Mouse (Mus musculus) CH12.LX (cell line): ENCODE results near the gene Gsg1l. TPM values are rescaled to one million over a fixed set of nuclear protein-coding genes. Genes with fewer than 3 reads are reported as not detected.

ENCODE experiments used
- DNase-seq: peaks from one replicate; pipeline ENCODE4 v3.0.0-alpha.2; 2013; ENCODE audit errors: extremely low read depth
- H3K27ac ChIP-seq: 2 replicates; pipeline ENCODE4 v1.5.1; 2012; ENCODE audit warnings: low read depth, mild to moderate bottlenecking, control low read depth, moderate library complexity; ENCODE audit not compliant: insufficient read depth
- H3K27me3 ChIP-seq: replicated peaks from 2 replicates; pipeline ENCODE3; 2012; ENCODE audit warnings: inconsistent platforms
- H3K36me3 ChIP-seq, 2 experiments: replicated peaks in 1 of 2; 2 replicates each; pipeline versions ENCODE3 to v1.6.1; 2012; ENCODE audit warnings: inconsistent platforms in 1 of 2, low read length in 1 of 2, mild to moderate bottlenecking in 1 of 2, mixed read lengths in 1 of 2, moderate library complexity in 1 of 2; ENCODE audit not compliant: control insufficient read depth in 1 of 2, insufficient read depth in 1 of 2
- H3K4me1 ChIP-seq, 2 experiments: 2 replicates each; pipeline ENCODE4 v1.6.1; 2012; ENCODE audit warnings: inconsistent platforms in 1 of 2, moderate library complexity in 1 of 2; ENCODE audit not compliant: insufficient read depth in 2 of 2, control insufficient read depth in 1 of 2
- H3K4me2 ChIP-seq: 2 replicates; pipeline ENCODE4 v1.6.1; 2012; ENCODE audit warnings: low read depth, mild to moderate bottlenecking, control low read depth; ENCODE audit not compliant: poor library complexity, insufficient read depth, severe bottlenecking
- H3K4me3 ChIP-seq, 3 experiments: fragments of 150-350 bp in 1 of 3; sonication (generic) in 1 of 3; replicated peaks in 1 of 3; 2 replicates each; pipeline versions ENCODE3 to v1.5.1; 2011 to 2012; ENCODE audit warnings: low read depth in 2 of 3, low read length in 2 of 3, mild to moderate bottlenecking in 2 of 3, moderate library complexity in 2 of 3, control low read depth in 1 of 3, improper control_type of control experiment in 1 of 3, inconsistent platforms in 1 of 3, mixed read lengths in 1 of 3; ENCODE audit not compliant: poor library complexity in 1 of 3
- H3K79me2 ChIP-seq: replicated peaks from 2 replicates; pipeline ENCODE4 v1.6.1; 2012; ENCODE audit warnings: mild to moderate bottlenecking, moderate library complexity; ENCODE audit not compliant: control insufficient read depth, poor library complexity, insufficient read depth, severe bottlenecking; ENCODE audit errors: extremely low read depth
- H3K9ac ChIP-seq: 2 replicates; pipeline ENCODE4 v1.6.1; 2012; ENCODE audit warnings: low read depth, mild to moderate bottlenecking, control low read depth, moderate library complexity; ENCODE audit not compliant: insufficient read depth
- H3K9me3 ChIP-seq: replicated peaks from 2 replicates; pipeline ENCODE3; 2012; ENCODE audit warnings: low read length, inconsistent platforms, mixed read lengths
- BHLHE40 ChIP-seq: IDR thresholded peaks from 2 replicates; pipeline ENCODE4 v1.6.1; 2011; ENCODE audit warnings: mild to moderate bottlenecking, low read depth, low read length, improper control_type of control experiment
- CHD1 ChIP-seq: IDR thresholded peaks from 2 replicates; pipeline ENCODE4 v1.6.1; 2012; ENCODE audit warnings: low read depth, low read length, improper control_type of control experiment, inconsistent platforms
- CHD2 ChIP-seq: IDR thresholded peaks from 2 replicates; pipeline ENCODE4 v1.6.1; 2011; ENCODE audit warnings: low read length, improper control_type of control experiment
- E2F4 ChIP-seq: IDR thresholded peaks from 2 replicates; pipeline ENCODE4 v1.6.1; 2011; ENCODE audit warnings: low read depth, low read length, improper control_type of control experiment; ENCODE audit not compliant: insufficient replicate concordance
- ELF1 ChIP-seq: IDR thresholded peaks from 2 replicates; pipeline ENCODE4 v1.6.1; 2014; ENCODE audit warnings: low read depth, mild to moderate bottlenecking, inconsistent platforms, low read length, improper control_type of control experiment
- EP300 ChIP-seq: IDR thresholded peaks from 2 replicates; pipeline ENCODE4 v1.6.1; 2011; ENCODE audit warnings: low read length, improper control_type of control experiment
- ETS1 ChIP-seq: conservative IDR thresholded peaks from 2 replicates; pipeline ENCODE4 v1.6.1; 2012; ENCODE audit warnings: low read depth, mild to moderate bottlenecking, inconsistent platforms, low read length, improper control_type of control experiment, moderate library complexity
- GABPA ChIP-seq: IDR thresholded peaks from 2 replicates; pipeline ENCODE4 v1.6.1; 2012; ENCODE audit warnings: low read depth, low read length, improper control_type of control experiment, inconsistent platforms; ENCODE audit not compliant: insufficient replicate concordance
- HCFC1 ChIP-seq: IDR thresholded peaks from 2 replicates; pipeline ENCODE4 v1.6.1; 2012; ENCODE audit warnings: low read depth, mild to moderate bottlenecking, inconsistent platforms, low read length, improper control_type of control experiment
- IRF4 ChIP-seq: IDR thresholded peaks from 2 replicates; pipeline ENCODE4 v1.6.1; 2014; ENCODE audit warnings: low read depth, mild to moderate bottlenecking, inconsistent platforms, low read length, improper control_type of control experiment
- JUN ChIP-seq: IDR thresholded peaks from 2 replicates; pipeline ENCODE4 v1.6.1; 2011; ENCODE audit warnings: low read depth, mild to moderate bottlenecking, low read length, improper control_type of control experiment, moderate library complexity; ENCODE audit not compliant: insufficient read depth
- KAT2A ChIP-seq: IDR thresholded peaks from 2 replicates; pipeline ENCODE4 v1.6.1; 2012; ENCODE audit warnings: low read length, improper control_type of control experiment, inconsistent platforms; ENCODE audit not compliant: insufficient replicate concordance
- MAFK ChIP-seq: IDR thresholded peaks from 2 replicates; pipeline ENCODE4 v1.6.1; 2011; ENCODE audit warnings: low read length, improper control_type of control experiment; ENCODE audit not compliant: insufficient replicate concordance
- MAZ ChIP-seq: IDR thresholded peaks from 2 replicates; pipeline ENCODE4 v1.6.1; 2012; ENCODE audit warnings: low read depth, mild to moderate bottlenecking, inconsistent platforms, low read length, improper control_type of control experiment, moderate library complexity
- MEF2A ChIP-seq: IDR thresholded peaks from 2 replicates; pipeline ENCODE4 v1.6.1; 2014; ENCODE audit warnings: low read depth, mild to moderate bottlenecking, inconsistent platforms, low read length, improper control_type of control experiment, borderline replicate concordance
- MYC ChIP-seq: IDR thresholded peaks from 2 replicates; pipeline ENCODE4 v1.6.1; 2011; ENCODE audit warnings: low read depth, mild to moderate bottlenecking, improper control_type of control experiment, low read length
- PAX5 ChIP-seq: IDR thresholded peaks from 2 replicates; pipeline ENCODE4 v1.6.1; 2012; ENCODE audit warnings: low read length, inconsistent platforms, mixed read lengths
- POLR2AphosphoS2 ChIP-seq: IDR thresholded peaks from 2 replicates; pipeline ENCODE4 v1.6.1; 2011; ENCODE audit warnings: low read depth, low read length, improper control_type of control experiment
- RCOR1 ChIP-seq: conservative IDR thresholded peaks from 2 replicates; pipeline ENCODE4 v1.6.1; 2012; ENCODE audit warnings: low read depth, mild to moderate bottlenecking, inconsistent platforms, low read length, improper control_type of control experiment
- SIN3A ChIP-seq: IDR thresholded peaks from 2 replicates; pipeline ENCODE4 v1.6.1; 2012; ENCODE audit warnings: low read length, improper control_type of control experiment, inconsistent platforms
- SMC3 ChIP-seq: IDR thresholded peaks from 2 replicates; pipeline ENCODE4 v1.6.1; 2011; ENCODE audit warnings: low read depth, low read length, improper control_type of control experiment
- TBP ChIP-seq: conservative IDR thresholded peaks from 2 replicates; pipeline ENCODE4 v1.6.1; 2011; ENCODE audit warnings: low read depth, low read length, improper control_type of control experiment
- TCF12 ChIP-seq: IDR thresholded peaks from 2 replicates; pipeline ENCODE4 v1.6.1; 2014; ENCODE audit warnings: low read depth, mild to moderate bottlenecking, inconsistent platforms, low read length, improper control_type of control experiment
- USF1 ChIP-seq: IDR thresholded peaks from 2 replicates; pipeline ENCODE4 v1.6.1; 2014; ENCODE audit warnings: low read depth, mild to moderate bottlenecking, inconsistent platforms, low read length, improper control_type of control experiment
- USF2 ChIP-seq: conservative IDR thresholded peaks from 2 replicates; pipeline ENCODE4 v1.6.1; 2011; ENCODE audit warnings: low read depth, low read length, improper control_type of control experiment
- ZC3H11A ChIP-seq: IDR thresholded peaks from 2 replicates; pipeline ENCODE4 v1.6.1; 2012; ENCODE audit warnings: low read depth, mild to moderate bottlenecking, inconsistent platforms, low read length, improper control_type of control experiment
- ZMIZ1 ChIP-seq: IDR thresholded peaks from 2 replicates; pipeline ENCODE4 v1.6.1; 2012; ENCODE audit warnings: low read depth, mild to moderate bottlenecking, inconsistent platforms, low read length, improper control_type of control experiment
- ZNF384 ChIP-seq: IDR thresholded peaks from 2 replicates; pipeline ENCODE4 v1.6.1; 2012; ENCODE audit warnings: low read depth, low read length, improper control_type of control experiment, inconsistent platforms
- dilution Hi-C: fragments of 300-500 bp; cut with MboI; formaldehyde crosslinking; loops from 2 replicates; pipeline ENCODE4 v1.14.3; 2020; ENCODE audit warnings: low sequenced_read_pairs; ENCODE audit not compliant: extremely low pct_unique_long_range_greater_than_20kb, extremely low pct_ligation_motif_present
- in situ Hi-C: fragments of 300-500 bp; cut with MboI; formaldehyde crosslinking; loops from 3 replicates; pipeline ENCODE4 v1.14.3; 2019; ENCODE audit warnings: low sequenced_read_pairs, low pct_ligation_motif_present, low pct_unique_long_range_greater_than_20kb, mixed read lengths
- polyA plus RNA-seq: library from polyadenylated mRNA; unstranded; fragments of >175 nt; gene quantifications from 2 replicates; pipeline ENCODE4 v1.2.1, GENCODE M21; 2012; ENCODE audit warnings: low read depth; ENCODE audit not compliant: insufficient read length
- total RNA-seq, 2 experiments: library from RNA; depleted of rRNA; stranded (reverse); fragments of 300-350 nt in 1 of 2; fragments of >200 nt in 1 of 2; gene quantifications; 2 replicates each; pipeline ENCODE4 v1.2.3; 2012 to 2014

Gsg1l gene
- total and polyA plus RNA-seq, 3 experiments, result not detected

DNA sequence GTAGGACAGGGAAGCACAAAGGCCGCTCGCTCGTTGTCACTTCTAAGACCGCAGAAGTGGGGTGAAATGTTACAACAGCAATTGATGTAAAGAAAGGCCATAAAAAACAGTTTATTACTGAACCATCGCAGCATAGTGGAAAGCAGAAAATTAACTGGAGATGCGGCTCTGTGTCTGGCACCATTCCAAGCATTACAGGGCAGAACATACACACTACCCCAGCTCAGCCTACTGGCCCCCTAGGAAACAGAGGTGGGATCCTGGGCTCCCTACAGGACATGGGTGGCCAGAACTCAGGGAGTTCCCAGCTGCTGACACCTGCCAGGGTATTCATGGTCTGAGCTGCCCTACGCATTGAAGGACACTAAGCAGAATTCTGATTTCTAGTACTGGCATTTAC, 23.3 kb downstream of the Gsg1l start:
- no peaks in the 10 kb centered on the region for H3K9me3 ChIP-seq
- H3K79me2 ChIP-seq, result no peaks in the 10 kb centered on the region
- H3K9ac ChIP-seq, result no peak overlapping the region
- dilution Hi-C loops, result no loop called here
- H3K4me3 ChIP-seq, result no peak overlapping the region
- no peak for TF ChIP-seq ETS1
- no peak for TF ChIP-seq HCFC1
- no peak for TF ChIP-seq USF1
- no peak for TF ChIP-seq ZNF384
- no peak for TF ChIP-seq ELF1
- TF ChIP-seq IRF4, result no peak
- no peak for TF ChIP-seq POLR2AphosphoS2
- no peak for TF ChIP-seq ZC3H11A
- TF ChIP-seq CHD2, result no peak
- TF ChIP-seq MAFK, result no peak
- TF ChIP-seq ZMIZ1, result no peak
- no peak for TF ChIP-seq TBP
- TF ChIP-seq PAX5, result no peak
- TF ChIP-seq CHD1, result no peak
- TF ChIP-seq SMC3, result no peak
- TF ChIP-seq RCOR1, result no peak
- TF ChIP-seq MAZ, result no peak
- no peak for TF ChIP-seq EP300
- H3K27me3 ChIP-seq, result peaks cover 58% of the 10 kb centered on the region
- no peak overlapping the region for H3K4me2 ChIP-seq
- no peak overlapping the region for H3K27ac ChIP-seq
- H3K4me1 ChIP-seq, result peaks cover 0 to 2% of the 10 kb centered on the region in 2 experiments; a peak in 1 of 4 replicates
- H3K36me3 ChIP-seq, result no peaks in the 10 kb centered on the region
- DNase-seq, result no peak
- in situ Hi-C loops, result no loop called here

DNA sequence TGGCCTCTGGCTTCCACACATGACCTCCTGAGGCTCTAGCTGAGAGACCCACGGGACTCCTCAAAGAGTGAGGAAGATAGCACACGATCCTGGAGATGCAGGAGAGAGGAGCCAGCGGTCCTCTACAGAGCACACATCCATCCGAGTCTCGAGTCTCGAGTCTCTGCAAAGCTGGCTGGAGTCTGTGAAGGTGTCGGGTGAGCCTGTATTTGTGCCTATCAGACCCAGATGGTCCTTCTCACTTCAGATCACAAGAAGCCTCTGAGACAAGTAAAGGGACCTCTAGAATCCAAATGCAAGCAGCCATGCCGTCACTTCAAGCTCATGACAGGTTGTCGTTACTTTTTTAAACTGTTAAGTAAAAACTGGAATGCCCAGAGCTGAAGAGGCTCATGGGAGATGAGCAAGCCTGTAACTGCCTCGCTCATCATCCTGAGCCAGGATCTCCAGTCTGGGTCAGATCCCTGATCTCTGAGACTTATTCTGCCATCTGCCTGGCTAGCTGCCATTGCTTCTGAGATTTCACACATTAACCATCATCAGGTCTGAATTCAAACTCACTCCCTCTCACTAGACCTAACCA, 24.8 kb downstream of the Gsg1l start:
- in situ Hi-C loops, result no loop called here
- no peaks in the 10 kb centered on the region for H3K79me2 ChIP-seq
- H3K9ac ChIP-seq, result no peak overlapping the region
- no peak for DNase-seq
- H3K27me3 ChIP-seq, result peaks cover 57% of the 10 kb centered on the region
- TF ChIP-seq BHLHE40, result no peak
- no peak for TF ChIP-seq ZC3H11A
- no peak for TF ChIP-seq E2F4
- no peak for TF ChIP-seq CHD2
- no peak for TF ChIP-seq KAT2A
- no peak for TF ChIP-seq ELF1
- no peak for TF ChIP-seq MEF2A
- no peak for TF ChIP-seq POLR2AphosphoS2
- TF ChIP-seq EP300, result no peak
- TF ChIP-seq CHD1, result no peak
- no peak for TF ChIP-seq MYC
- no peak for TF ChIP-seq GABPA
- no peak for TF ChIP-seq USF1
- no peak for TF ChIP-seq IRF4
- TF ChIP-seq JUN, result no peak
- no peak for TF ChIP-seq PAX5
- TF ChIP-seq MAFK, result no peak
- no peak for TF ChIP-seq TCF12
- TF ChIP-seq SIN3A, result no peak
- no peak for TF ChIP-seq USF2
- no peaks in the 10 kb centered on the region for H3K36me3 ChIP-seq
- no peaks in the 10 kb centered on the region for H3K9me3 ChIP-seq
- H3K4me3 ChIP-seq, result no peak overlapping the region
- dilution Hi-C loops, result no loop called here
- no peak overlapping the region for H3K27ac ChIP-seq
- no peak overlapping the region for H3K4me2 ChIP-seq
- H3K4me1 ChIP-seq, result peaks cover 0 to 10% of the 10 kb centered on the region in 2 experiments; a peak in 1 of 4 replicates
